Mouse (Mus musculus): ENCODE data around the gene Hbb-bt.

DNA sequence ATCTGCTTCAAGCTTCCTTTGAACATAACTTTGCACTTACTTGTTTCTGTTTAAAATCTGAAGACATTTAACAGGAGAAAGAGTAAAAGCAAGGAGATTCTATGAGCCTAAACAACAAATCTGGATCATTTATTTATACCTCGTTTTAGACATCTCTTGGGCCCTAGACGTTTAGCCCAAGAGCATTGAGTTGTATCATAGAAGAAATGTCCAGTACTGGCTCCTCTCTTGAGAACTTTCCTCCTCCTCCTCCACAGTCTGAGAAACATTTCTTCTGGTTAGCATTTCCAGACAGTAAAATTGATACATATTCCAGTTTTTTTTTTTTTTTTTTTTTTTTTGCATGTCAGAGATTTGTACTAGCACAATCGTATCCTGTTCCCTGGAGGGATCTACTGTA lies 22.1 kb downstream of the Hbb-bt start, which contains the start of gene Olfr67:
- TF ChIP-seq POLR2A (IDR thresholded peaks at IDR 0.05; ENCODE audit: borderline replicate concordance, insufficient read depth, low read length), result no peak
- TF ChIP-seq CTCF (IDR thresholded peaks at IDR 0.05; ENCODE audit: borderline replicate concordance, insufficient read depth, low read depth, low read length), result no peak
